Mouse (Mus musculus) forelimb bud, embryonic 11.5 days (tissue): Measurements from ENCODE around the gene Trim6.
"Not testable (repeated sequence)": the region's sequence is repeated elsewhere in the genome, so short reads cannot be mapped to it uniquely, and the experiment has no call there.

Experiments
- DNase-seq: peaks from one replicate; pipeline ENCODE4 v3.0.0-alpha.2; 2012; ENCODE audit warnings: low read depth, low spot score

Trim6 gene

GRCm38 (mm10) chr7:104218701-104219569 is at the start of gene Trim6:
Trim6 (plus strand) TSS chr7:104218793.
- peak; percentile 40 for DNase-seq

GRCm38 (mm10) chr7:104169634-104170204 is 48.9 kb upstream of the Trim6 start:
- DNase-seq = no peak

- DNase-seq = no peak
Measured at GRCm38 (mm10) chr7:104175085-104175484, 43.5 kb upstream of the Trim6 start.

GRCm38 (mm10) chr7:104178422-104179054 is 40.1 kb upstream of the Trim6 start:
- no peak for DNase-seq

- DNase-seq = no peak
Measured at GRCm38 (mm10) chr7:104179074-104179473, 39.5 kb upstream of the Trim6 start.

- DNase-seq = no peak
Measured at GRCm38 (mm10) chr7:104183292-104183691, 35.3 kb upstream of the Trim6 start, which contains the start of gene Olfr648. Olfr648 (minus strand) TSS chr7:104183392.

- DNase-seq = no peak
Measured at GRCm38 (mm10) chr7:104191275-104191674, 27.3 kb upstream of the Trim6 start.

- no peak for DNase-seq
Measured at GRCm38 (mm10) chr7:104195885-104196284, 22.7 kb upstream of the Trim6 start, which contains the start of gene Olfr649. Olfr649 (minus strand) TSS chr7:104195985.

GRCm38 (mm10) chr7:104199822-104200221 is 18.8 kb upstream of the Trim6 start:
- DNase-seq = peak; percentile 60

- no peak for DNase-seq
Measured at GRCm38 (mm10) chr7:104206197-104206596, 12.4 kb upstream of the Trim6 start.

GRCm38 (mm10) chr7:104216011-104216535 is 2.5 kb upstream of the Trim6 start:
- no peak for DNase-seq

- DNase-seq = no peak
Measured at GRCm38 (mm10) chr7:104217881-104218280, 712 bp upstream of the Trim6 start.

GRCm38 (mm10) chr7:104231203-104231602 is 12.6 kb downstream of the Trim6 start:
- peak; percentile 40 for DNase-seq

GRCm38 (mm10) chr7:104240857-104241256 is 22.3 kb downstream of the Trim6 start:
- no peak for DNase-seq

- no peak for DNase-seq
Measured at GRCm38 (mm10) chr7:104243616-104244015, 25.0 kb downstream of the Trim6 start.

GRCm38 (mm10) chr7:104244287-104245181 is 25.9 kb downstream of the Trim6 start, which contains the start of gene Trim34a:
Trim34a (plus strand) TSS chr7:104244457.
- DNase-seq = peak; percentile 70

GRCm38 (mm10) chr7:104260380-104260779 is 41.8 kb downstream of the Trim6 start:
- not testable (repeated sequence) for DNase-seq

- not testable (repeated sequence) for DNase-seq
Measured at GRCm38 (mm10) chr7:104265335-104265734, 46.7 kb downstream of the Trim6 start.

- not testable (repeated sequence) for DNase-seq
Measured at GRCm38 (mm10) chr7:104279361-104279760, 60.8 kb downstream of the Trim6 start.
